Mouse (Mus musculus) bone marrow macrophage, adult 2 months (primary cell): Measurements from ENCODE around the gene Lrsam1. TPM values are rescaled to one million over a fixed set of nuclear protein-coding genes. Genes with fewer than 3 reads are reported as not detected.

Experiments
- H3K27ac ChIP-seq: 2 replicates; pipeline ENCODE4 v1.5.1; 2012; ENCODE audit warnings: low read depth, low read length; ENCODE audit not compliant: insufficient read depth
- H3K4me1 ChIP-seq: 2 replicates; pipeline ENCODE4 v1.6.1; 2012; ENCODE audit warnings: low read length; ENCODE audit not compliant: control insufficient read depth, insufficient read depth
- H3K4me3 ChIP-seq: 2 replicates; pipeline ENCODE4 v1.5.1; 2012; ENCODE audit warnings: mild to moderate bottlenecking, low read length, moderate library complexity; ENCODE audit not compliant: insufficient read depth
- CTCF ChIP-seq: IDR thresholded peaks from 2 replicates; pipeline ENCODE4 v1.5.1; 2012; ENCODE audit warnings: low read depth, mild to moderate bottlenecking, low read length, moderate library complexity
- POLR2A ChIP-seq: IDR thresholded peaks from 2 replicates; pipeline ENCODE4 v1.6.1; 2012; ENCODE audit warnings: mild to moderate bottlenecking, low read depth, low read length, borderline replicate concordance
- polyA plus RNA-seq: library from polyadenylated mRNA; stranded (reverse); fragments of >200 nt; gene quantifications from 2 replicates; pipeline ENCODE4 v1.2.4, GENCODE M21; 2012; ENCODE audit not compliant: missing spikeins, insufficient read depth, insufficient read length

Gene Lrsam1
- polyA plus RNA-seq, 1 experiment: 12.0 TPM

DNA sequence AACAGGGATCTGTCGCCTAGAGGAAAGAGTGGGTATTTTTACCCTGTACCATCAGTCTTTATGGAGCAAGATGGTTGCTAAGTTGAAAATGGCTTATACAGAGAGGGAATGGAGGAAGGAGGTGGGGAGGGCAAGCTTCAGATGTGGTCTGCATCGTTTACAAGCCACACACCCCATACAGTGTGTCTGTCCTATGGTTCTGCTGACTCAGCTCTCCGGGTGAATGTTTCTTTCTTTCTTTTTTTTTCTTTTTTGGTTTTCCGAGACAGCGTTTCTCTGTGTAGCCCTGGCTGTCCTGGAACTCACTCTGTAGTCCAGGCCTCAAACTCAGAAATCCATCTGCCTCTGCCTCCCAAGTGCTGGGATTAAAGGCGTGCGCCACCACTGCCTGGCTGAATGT lies 40.2 kb downstream of the Lrsam1 start:
- no peak overlapping the region for H3K27ac ChIP-seq
- H3K4me1 ChIP-seq: peaks cover 11% of the 10 kb centered on the region
- H3K4me3 ChIP-seq: no peak overlapping the region
- TF ChIP-seq POLR2A (no peak), CTCF (no peak)

DNA sequence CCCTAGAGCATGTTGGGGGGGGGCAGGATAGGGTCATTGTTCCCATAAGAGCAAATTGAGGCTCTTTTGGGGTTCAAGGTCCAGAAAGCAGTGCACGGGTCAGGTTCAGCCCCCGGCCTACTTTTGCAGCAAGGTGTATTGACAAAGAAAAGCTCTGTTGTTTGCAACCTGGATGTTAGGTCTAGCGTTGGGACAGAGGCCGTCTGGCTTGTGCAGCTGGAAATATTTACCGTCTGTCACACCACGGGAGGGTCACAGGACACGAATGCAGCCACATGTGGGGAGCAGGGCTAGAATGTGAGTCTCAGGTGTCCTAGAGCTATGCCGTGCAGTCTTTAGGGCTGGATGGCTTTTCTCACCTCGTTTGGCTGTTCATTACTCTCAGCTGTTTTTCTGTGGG lies 43.0 kb downstream of the Lrsam1 start:
- peak overlapping the region; percentile 75 for H3K27ac ChIP-seq
- TF ChIP-seq POLR2A: no peak
- TF ChIP-seq CTCF: no peak
- no peak overlapping the region for H3K4me3 ChIP-seq
- peaks cover 30% of the 10 kb centered on the region for H3K4me1 ChIP-seq

DNA sequence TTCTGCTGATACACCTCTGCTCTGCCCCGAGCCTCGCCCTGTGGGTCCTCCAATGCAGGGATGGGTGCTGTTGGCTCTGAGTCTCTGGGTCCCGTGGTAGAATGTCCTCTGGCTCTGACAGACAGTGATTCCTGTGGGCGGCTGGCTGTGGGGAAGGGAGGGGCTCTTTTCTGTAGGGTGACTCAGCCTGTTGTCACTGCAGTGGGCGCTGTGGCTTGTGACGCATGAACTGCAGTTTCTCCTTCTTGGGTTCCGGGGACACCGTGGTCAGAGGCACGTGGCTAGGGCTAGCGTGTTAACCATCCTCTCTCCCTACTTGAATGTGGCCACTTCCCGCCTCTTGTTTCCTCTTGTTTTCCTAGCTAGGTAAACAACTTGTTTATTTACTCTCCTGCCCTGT lies 43.9 kb downstream of the Lrsam1 start:
- Histone ChIP-seq H3K4me1 (peaks cover 30% of the 10 kb centered on the region), H3K4me3 (peak overlapping the region; percentile 11), H3K27ac (peak overlapping the region; percentile 82)
- no peak for TF ChIP-seq POLR2A
- no peak for TF ChIP-seq CTCF

DNA sequence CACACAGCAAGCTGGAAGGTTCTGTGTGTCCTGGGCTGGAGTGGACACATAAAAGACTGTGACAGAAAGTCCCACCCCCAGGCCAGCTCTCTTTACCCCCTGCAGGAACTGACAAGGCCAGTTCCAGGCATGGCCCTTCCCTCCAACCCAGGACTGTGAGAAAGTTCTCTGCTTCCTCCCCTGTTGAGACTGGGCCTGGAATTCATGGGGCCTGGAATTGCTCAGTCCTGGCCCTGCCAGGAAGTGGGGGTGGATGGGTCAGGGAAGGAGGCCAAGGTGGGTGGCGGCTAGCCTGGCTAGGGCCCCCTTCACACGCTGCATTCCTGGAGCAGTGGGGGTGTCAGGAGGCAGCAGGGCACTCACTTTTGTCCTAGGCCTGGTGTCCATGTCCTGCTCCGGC lies 46.5 kb downstream of the Lrsam1 start:
- Histone ChIP-seq H3K4me3 (no peak overlapping the region), H3K27ac (0 out of 2 replicates have a peak overlapping the region, but pooled peaks have one; percentile 6), H3K4me1 (peaks cover 30% of the 10 kb centered on the region)
- TF ChIP-seq POLR2A: no peak
- no peak for TF ChIP-seq CTCF

DNA sequence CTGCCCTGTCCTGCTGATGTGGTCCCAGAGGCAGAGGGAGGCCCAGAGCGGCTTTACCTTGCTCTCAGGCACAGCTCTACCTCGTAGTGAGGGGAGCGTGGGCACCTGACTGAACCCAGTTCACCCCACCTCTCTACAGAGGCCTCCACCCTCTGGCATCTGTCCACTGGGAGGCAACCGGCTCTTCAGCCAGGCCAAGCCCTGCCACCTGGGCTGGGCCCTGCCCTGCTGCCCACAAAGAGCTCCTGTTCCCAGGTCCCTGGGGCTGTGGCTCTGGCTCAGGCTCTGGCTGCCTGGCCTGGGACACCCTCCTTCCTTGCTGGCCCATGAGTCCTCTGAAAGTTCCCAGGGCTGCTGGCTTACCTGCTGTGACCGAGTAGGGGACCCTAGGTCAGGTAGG lies 47.1 kb downstream of the Lrsam1 start:
- Histone ChIP-seq H3K4me1 (peaks cover 30% of the 10 kb centered on the region), H3K27ac (0 out of 2 replicates have a peak overlapping the region, but pooled peaks have one; percentile 6), H3K4me3 (no peak overlapping the region)
- no peak for TF ChIP-seq POLR2A
- no peak for TF ChIP-seq CTCF

DNA sequence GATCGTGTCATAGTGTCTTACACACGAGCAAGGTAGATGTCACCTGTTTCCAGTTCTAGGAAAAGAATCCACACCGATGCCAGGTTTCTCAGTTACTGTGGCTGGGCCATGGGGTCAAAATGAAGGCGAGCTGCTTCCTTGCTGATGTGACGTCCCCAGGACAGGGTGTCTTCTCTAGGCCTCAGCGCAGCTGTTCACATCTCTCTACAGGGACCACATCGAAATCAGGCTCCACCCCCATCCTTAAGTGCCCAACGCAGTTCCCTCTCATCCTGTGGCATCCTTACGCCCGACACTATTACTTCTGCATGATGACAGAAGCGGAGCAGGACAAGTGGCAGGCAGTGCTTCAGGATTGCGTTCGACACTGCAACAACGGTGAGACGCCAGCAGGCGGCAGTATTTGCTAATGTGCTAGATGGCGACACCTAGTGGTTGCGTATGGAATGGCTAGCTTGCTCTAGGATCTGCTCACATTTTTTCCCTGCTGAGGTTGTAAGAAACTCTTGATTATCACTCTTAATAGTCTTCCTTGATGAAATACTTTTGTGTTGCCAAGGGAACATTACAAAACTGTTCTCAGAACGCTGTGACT lies 49.1 kb downstream of the Lrsam1 start:
- H3K27ac ChIP-seq: no peak overlapping the region

DNA sequence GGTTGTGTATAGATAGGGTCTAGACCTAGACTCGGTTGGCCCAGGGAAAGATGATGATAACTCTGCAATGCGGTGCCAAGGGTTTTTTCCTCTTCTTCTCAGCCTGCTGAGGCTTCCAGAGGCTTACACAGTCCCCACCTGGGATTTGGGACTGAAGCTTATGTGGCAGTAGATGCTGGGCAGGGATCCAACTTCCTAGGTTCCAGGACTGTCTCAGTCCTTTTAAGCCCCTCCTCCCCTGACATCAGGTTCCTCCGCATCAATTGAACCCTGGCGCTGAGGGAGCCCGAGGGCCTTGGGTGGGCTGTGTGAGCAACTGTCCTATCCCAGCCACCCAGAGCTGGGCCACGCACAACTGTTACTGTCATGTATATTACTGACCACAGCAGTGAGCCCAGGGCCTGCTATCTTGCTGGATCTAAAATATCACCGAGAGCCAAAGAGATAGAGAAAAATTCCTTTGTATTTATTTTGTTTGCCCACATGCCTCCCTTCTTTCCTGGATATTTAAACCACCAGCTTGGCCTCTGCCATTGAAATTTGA lies 49.7 kb downstream of the Lrsam1 start:
- no peak for TF ChIP-seq CTCF
- no peak overlapping the region for H3K4me3 ChIP-seq
- H3K27ac ChIP-seq: no peak overlapping the region
- H3K4me1 ChIP-seq: peaks cover 28% of the 10 kb centered on the region

More for the DNA sequence above, 49.1 kb downstream of the Lrsam1 start:
- peaks cover 23% of the 10 kb centered on the region for H3K4me1 ChIP-seq
- TF ChIP-seq CTCF: peak; percentile 100
- TF ChIP-seq POLR2A: no peak
- no peak overlapping the region for H3K4me3 ChIP-seq

DNA sequence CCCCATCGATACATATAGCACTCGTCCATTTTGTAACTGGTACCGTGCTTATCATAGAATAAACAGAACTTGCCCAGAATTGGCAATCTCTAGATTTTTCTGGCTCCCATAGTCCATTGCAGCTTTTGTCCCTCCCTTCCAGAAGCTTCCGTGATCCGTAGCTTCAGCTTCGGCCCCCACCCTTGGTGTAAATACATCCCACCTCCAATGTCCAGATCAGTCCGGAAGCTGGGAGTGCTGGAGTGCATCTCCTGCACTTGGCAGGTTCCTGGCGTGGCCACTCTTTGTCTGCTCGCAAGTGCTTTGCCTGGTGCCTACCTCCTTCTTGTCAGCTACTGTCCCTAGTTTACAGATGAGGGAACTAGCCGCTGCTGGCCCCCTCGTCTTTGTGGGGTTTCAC lies 52.6 kb downstream of the Lrsam1 start:
- Histone ChIP-seq H3K27ac (no peak overlapping the region), H3K4me1 (peaks cover 26% of the 10 kb centered on the region), H3K4me3 (no peak overlapping the region)
- TF ChIP-seq POLR2A (no peak), CTCF (no peak)

DNA sequence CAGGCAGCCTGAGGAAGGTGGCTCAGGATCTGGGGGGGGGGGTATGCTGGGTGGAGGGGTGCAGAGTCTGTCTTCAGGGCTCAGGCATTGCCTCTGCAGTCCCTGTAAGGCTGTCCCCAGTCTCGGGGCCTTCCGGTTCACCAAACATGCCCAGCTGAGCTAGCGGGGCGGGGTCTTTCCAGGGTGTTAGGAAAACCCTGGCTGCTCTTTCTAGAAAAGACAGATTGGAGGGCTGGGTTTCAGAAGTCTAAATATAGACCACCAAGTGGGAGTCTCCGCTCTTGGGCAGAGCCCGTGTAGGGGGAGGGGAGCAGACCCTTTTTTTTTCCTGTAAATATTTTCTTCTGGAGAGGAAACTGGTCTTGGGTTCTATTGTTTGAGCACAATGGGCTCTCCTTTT lies 53.1 kb downstream of the Lrsam1 start:
- H3K4me3 ChIP-seq: no peak overlapping the region
- TF ChIP-seq POLR2A: no peak
- no peak for TF ChIP-seq CTCF
- H3K4me1 ChIP-seq: peaks cover 30% of the 10 kb centered on the region
- no peak overlapping the region for H3K27ac ChIP-seq

DNA sequence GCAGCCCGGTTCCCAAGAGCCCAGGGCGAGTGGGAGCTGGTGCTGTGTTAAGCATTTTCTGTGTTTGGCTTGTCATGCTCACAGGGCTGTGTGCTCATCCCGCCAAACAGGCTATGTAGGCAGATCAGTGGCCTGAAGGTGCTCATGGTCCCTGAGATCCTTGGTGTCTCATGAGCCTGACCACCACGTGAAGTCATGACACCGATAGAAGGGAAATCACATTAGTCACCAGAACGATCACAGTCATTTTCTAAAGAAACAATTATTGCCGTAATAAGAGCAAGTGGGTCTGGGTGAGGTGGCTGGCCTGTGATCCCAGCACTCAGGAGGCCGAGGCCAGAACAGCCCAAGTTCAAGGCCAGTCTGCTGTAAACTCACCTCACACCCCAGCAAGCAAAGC lies 54.0 kb downstream of the Lrsam1 start:
- H3K27ac ChIP-seq: peak overlapping the region; percentile 53
- TF ChIP-seq POLR2A: no peak
- TF ChIP-seq CTCF: no peak
- no peak overlapping the region for H3K4me3 ChIP-seq
- peaks cover 30% of the 10 kb centered on the region for H3K4me1 ChIP-seq

DNA sequence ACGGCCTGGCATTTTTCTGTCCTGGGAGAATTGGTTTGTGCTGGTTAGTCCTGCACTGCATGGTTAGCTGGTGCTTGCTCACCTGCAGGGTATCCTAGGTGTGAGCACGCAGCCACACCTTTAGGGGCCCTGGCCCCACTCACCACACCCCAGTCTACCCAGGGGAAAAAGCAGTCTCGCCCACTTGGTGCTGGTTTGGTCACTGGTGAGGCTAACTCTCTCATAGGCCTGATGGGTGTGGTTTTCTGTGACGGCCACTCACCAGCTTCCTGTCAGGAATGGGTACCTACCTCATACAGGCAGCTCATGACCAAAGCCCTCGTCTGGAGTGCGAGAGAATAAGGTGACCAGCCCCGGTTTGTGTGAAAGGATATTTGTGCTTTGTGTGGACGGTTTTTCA lies 56.1 kb downstream of the Lrsam1 start:
- no peak overlapping the region for H3K27ac ChIP-seq
- H3K4me1 ChIP-seq: peaks cover 39% of the 10 kb centered on the region
- no peak for TF ChIP-seq CTCF
- TF ChIP-seq POLR2A: no peak

More for the DNA sequence above, 56.1 kb downstream of the Lrsam1 start:
- no peak overlapping the region for H3K4me3 ChIP-seq
